Mouse (Mus musculus) liver, adult 2 months (tissue): ENCODE data around the gene Acsf2. TPM values are rescaled to one million over a fixed set of nuclear protein-coding genes. Genes with fewer than 3 reads are reported as not detected.

Experiments
- DNase-seq: peaks from one replicate; pipeline ENCODE4 v3.0.0-alpha.2; 2011; ENCODE audit warnings: low read depth, low spot score; ENCODE audit errors: extremely low read depth
- H3K27ac ChIP-seq: fragments of 200-500 bp; replicated peaks from 2 replicates; pipeline ENCODE4 v1.5.1; 2012; ENCODE audit warnings: low read depth, mild to moderate bottlenecking, control low read depth, inconsistent platforms, low read length; ENCODE audit not compliant: insufficient read depth
- H3K27me3 ChIP-seq: fragments of 200-500 bp; 2 replicates; pipeline ENCODE4 v1.6.1; 2012; ENCODE audit warnings: mild to moderate bottlenecking, moderate library complexity, low read length, inconsistent platforms; ENCODE audit not compliant: control insufficient read depth, insufficient read depth
- H3K36me3 ChIP-seq: fragments of 200-500 bp; 2 replicates; pipeline ENCODE4 v1.6.1; 2012; ENCODE audit warnings: low read length, inconsistent platforms; ENCODE audit not compliant: control insufficient read depth, insufficient read depth
- H3K4me1 ChIP-seq: fragments of 200-500 bp; 2 replicates; pipeline ENCODE4 v1.6.1; 2011; ENCODE audit warnings: low read length; ENCODE audit not compliant: control insufficient read depth, insufficient read depth
- H3K4me3 ChIP-seq: fragments of 200-500 bp; 2 replicates; pipeline ENCODE4 v1.5.1; 2011; ENCODE audit warnings: low read depth, mild to moderate bottlenecking, control low read depth, low read length, moderate library complexity; ENCODE audit not compliant: insufficient read depth
- H3K79me2 ChIP-seq: fragments of 200-500 bp; 2 replicates; pipeline ENCODE4 v1.6.1; 2012; ENCODE audit warnings: inconsistent platforms, mild to moderate bottlenecking, low read length, moderate library complexity; ENCODE audit not compliant: control insufficient read depth, insufficient read depth
- H3K9ac ChIP-seq: fragments of 200-500 bp; 2 replicates; pipeline ENCODE4 v1.6.1; 2012; ENCODE audit warnings: low read depth, mild to moderate bottlenecking, control low read depth, inconsistent platforms, low read length
- CTCF ChIP-seq: fragments of 200-500 bp; IDR thresholded peaks from 2 replicates; pipeline ENCODE4 v1.5.1; 2011; ENCODE audit warnings: low read depth, low read length, control low read depth
- POLR2A ChIP-seq: fragments of 200-500 bp; IDR thresholded peaks from 2 replicates; pipeline ENCODE4 v1.6.1; 2011; ENCODE audit warnings: low read length, control low read depth; ENCODE audit not compliant: insufficient read depth; ENCODE audit errors: extremely low read depth
- WGBS: fragments of 180-500 bp; shearing (Covaris S2); methylation state at CpG from one replicate; pipeline ENCODE4 v1.1.7; 2018; 5-methylcytosine and 5-hydroxymethylcytosine counted together
- polyA plus RNA-seq: library from polyadenylated mRNA; depleted of rRNA; stranded (reverse); fragments of >200 nt; gene quantifications from 2 replicates; pipeline ENCODE4 v1.2.3, GENCODE M21; 2012
- total RNA-seq: library from RNA; depleted of rRNA; stranded (reverse); fragments of >200 nt; gene quantifications from 2 replicates; pipeline ENCODE4 v1.2.3, GENCODE M21; 2014

Acsf2 gene
- total and polyA plus RNA-seq, 2 experiments, result 42.4 to 97.8 TPM

DNA sequence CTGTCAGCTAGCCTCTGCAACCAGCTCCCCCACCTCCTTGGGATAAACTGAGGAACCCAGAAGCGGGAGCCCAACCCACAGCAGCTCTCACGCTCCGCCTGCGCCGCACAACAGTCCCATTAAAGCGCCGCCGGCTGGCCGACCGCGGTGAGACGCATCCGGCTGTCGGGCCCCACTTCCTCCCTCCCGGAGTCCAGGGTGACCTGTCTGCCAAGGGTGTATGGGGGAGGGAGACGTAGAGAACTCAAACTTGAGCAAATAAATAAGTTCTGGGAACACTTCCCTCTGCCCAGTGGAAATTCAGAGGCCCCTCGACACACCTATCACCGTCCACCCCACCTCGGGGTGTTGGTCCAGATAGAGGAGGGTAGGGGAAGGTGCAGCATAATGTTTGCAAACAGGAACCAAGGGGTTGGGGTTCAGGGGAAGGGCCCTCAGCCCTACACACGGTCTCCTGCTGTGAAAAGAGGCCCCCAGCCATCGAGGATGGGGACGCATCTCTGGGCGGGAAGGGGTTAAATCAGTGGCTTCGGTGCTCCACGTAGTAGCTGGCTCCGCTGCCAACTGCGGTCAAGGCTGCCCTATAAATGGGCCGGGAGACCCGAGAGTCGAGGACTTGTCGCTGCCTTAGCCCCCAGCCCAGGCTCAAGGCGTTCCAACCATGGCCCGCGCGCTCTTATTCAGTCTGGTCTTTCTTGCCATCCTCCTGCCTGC is 37.1 kb downstream of the Acsf2 start, which contains the start of gene Chad:
TSS of gene Chad (plus strand) at position 611 of the 714 bp plus-strand sequence.
- Histone ChIP-seq H3K79me2 (no peaks in the 10 kb centered on the region), H3K36me3 (peaks cover 19% of the 10 kb centered on the region), H3K9ac (no peak within 1 kb of the TSS), H3K4me1 (no peaks in the 10 kb centered on the region), H3K27me3 (no peaks in the 10 kb centered on the region), H3K27ac (no peak within 1 kb of the TSS), H3K4me3 (peak within 1 kb of the TSS; percentile 12; the same call in 1 of the 2 replicates)
- TF ChIP-seq POLR2A, result no peak
- no peak for TF ChIP-seq CTCF
- DNase-seq, result no peak
- WGBS, result 67% methylated on average over 35 of the region's 35 CpGs

DNA sequence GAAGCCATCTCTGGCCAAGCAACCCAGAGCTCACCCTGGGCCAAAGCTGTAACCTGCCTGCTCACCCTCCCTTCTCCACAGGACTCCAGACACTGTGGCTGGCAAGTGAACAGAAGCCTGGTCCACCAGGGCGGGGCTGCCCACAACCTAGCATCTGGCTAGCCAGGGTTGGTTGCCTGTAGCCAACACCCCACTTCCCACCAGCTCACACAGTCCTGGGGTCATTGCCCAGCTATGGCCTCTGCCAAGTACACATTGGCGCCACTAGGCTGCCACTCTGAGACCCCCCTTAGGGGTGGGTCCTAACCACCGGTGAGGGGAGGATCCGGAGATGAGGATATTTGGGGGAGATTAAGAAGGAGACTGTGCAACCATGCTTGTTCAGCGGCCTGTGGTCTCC is 37.9 kb downstream of the Acsf2 start:
- Histone ChIP-seq H3K79me2 (no peaks in the 10 kb centered on the region), H3K9ac (no peak overlapping the region), H3K4me3 (no peak overlapping the region), H3K36me3 (peaks cover 18% of the 10 kb centered on the region; the same call in 1 of the 2 replicates), H3K27ac (no peak overlapping the region), H3K27me3 (no peaks in the 10 kb centered on the region), H3K4me1 (no peaks in the 10 kb centered on the region)
- TF ChIP-seq POLR2A (no peak), CTCF (no peak)
- DNase-seq, result no peak
- WGBS, result 66% methylated on average over 5 of the region's 5 CpGs

DNA sequence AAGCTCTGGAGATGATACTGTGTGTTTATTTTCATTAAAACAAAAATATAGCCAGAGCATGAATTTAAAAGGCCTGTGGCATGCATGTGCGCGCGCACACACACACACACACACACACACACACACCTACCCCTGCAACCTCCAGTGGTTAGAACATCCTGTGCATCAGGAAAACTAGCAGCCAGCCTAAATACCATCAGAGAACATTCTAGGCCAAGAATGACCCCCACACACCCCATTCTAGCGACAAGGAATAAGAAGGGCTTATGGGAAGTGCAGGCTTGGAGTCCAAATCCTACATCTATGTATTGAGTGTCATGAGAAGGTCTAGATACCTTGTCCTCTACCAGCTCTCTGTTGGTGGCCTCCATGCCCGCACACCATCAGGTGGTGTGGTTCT is 38.3 kb downstream of the Acsf2 start:
- H3K36me3 ChIP-seq, result peaks cover 21% of the 10 kb centered on the region; the same call in 1 of the 2 replicates
- H3K4me3 ChIP-seq, result no peak overlapping the region
- no peaks in the 10 kb centered on the region for H3K27me3 ChIP-seq
- no peak overlapping the region for H3K27ac ChIP-seq
- H3K9ac ChIP-seq, result no peak overlapping the region
- DNase-seq, result no peak
- no peaks in the 10 kb centered on the region for H3K79me2 ChIP-seq
- WGBS, result 93% methylated on average over 5 of the region's 5 CpGs
- TF ChIP-seq CTCF, result no peak
- no peak for TF ChIP-seq POLR2A
- no peaks in the 10 kb centered on the region for H3K4me1 ChIP-seq

DNA sequence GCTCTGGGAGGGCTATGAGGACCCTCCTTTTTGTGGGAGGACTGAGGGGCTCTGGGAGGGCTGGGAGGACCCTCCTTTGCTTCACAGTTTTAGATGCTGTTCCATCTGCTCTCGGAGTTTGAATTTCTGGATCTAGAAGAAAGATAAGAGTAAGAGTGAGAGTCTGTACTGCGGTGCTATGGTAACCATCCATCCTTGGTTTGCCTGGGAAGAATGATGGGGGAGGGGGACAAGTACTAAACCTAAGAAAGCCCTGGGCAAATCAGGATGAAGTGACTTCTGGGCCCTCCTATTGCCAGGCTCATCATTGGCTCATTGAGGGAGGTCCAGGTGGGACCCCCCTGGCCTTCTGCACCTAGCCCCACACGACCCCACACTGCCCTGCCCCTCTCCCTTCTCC is 43.4 kb downstream of the Acsf2 start:
- Histone ChIP-seq H3K9ac (no peak overlapping the region), H3K79me2 (no peaks in the 10 kb centered on the region), H3K4me3 (no peak overlapping the region), H3K27ac (no peak overlapping the region), H3K27me3 (no peaks in the 10 kb centered on the region), H3K36me3 (peaks cover 35% of the 10 kb centered on the region; the same call in 1 of the 2 replicates), H3K4me1 (no peaks in the 10 kb centered on the region)
- 93% methylated on average over 3 of the region's 3 CpGs for WGBS
- no peak for DNase-seq
- TF ChIP-seq CTCF (no peak), POLR2A (no peak)

DNA sequence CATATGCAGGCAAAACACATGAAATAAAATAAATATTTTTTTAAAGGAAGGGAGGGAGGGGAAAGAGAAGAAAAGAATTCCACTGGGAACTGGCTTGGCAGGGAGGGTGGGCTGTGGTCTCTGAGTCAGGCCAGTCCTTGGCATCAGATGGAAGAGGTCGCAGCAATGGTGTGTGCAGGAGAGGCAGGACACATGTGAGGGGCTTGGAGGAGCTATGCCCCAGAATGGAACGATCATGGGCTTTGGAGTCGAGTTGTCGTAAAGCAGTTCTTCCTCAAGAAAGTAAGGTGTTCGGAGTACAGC is 51.3 kb downstream of the Acsf2 start:
- Histone ChIP-seq H3K9ac (no peak overlapping the region), H3K79me2 (no peaks in the 10 kb centered on the region), H3K4me1 (peaks cover 5% of the 10 kb centered on the region; the same call in 1 of the 2 replicates), H3K36me3 (peaks cover 10% of the 10 kb centered on the region; the same call in 1 of the 2 replicates), H3K27ac (no peak overlapping the region), H3K4me3 (no peak overlapping the region), H3K27me3 (no peaks in the 10 kb centered on the region)
- WGBS, result 84% methylated on average over 5 of the region's 5 CpGs
- TF ChIP-seq CTCF (no peak), POLR2A (no peak)
- DNase-seq, result no peak

DNA sequence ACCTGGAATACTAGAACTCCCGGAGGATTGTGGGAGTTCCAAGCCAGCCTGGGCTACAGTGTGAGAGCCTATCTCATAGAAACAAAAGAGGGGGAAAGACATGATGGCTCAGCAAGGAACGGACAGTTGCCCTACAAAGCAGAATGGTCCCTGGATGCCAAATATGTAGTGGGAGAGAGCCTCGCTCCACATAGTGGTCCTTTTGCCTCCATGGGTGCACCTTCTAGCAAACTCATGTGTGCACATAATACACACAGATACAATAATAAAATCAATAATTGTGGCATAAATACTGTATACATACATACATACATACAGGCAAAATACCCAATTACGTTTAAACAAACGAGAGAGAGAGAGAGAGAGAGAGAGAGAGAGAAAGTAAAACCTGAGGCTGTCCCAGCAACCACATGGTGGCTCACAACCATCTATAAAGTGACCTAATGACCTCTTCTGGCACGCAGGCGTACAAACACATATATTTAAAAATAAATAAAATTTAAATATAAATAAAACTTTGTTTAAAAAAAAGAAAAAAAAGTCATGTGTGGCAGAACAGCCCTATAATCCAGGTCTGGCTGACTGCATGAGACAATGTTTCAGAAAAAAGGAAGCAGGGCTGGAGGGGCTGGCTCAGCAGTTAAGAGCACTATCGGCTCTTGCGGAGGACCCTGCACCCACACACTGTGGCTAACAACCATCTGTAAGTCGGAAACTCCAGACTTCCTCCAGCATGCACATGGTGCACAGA is 51.8 kb downstream of the Acsf2 start:
- H3K4me1 ChIP-seq, result peaks cover 5% of the 10 kb centered on the region; the same call in 1 of the 2 replicates
- no peak overlapping the region for H3K9ac ChIP-seq
- no peaks in the 10 kb centered on the region for H3K79me2 ChIP-seq
- H3K27me3 ChIP-seq, result no peaks in the 10 kb centered on the region
- no peak for DNase-seq
- peaks cover 8% of the 10 kb centered on the region; the same call in 1 of the 2 replicates for H3K36me3 ChIP-seq
- WGBS, result 53% methylated on average over 10 of the region's 10 CpGs
- no peak for TF ChIP-seq POLR2A
- no peak for TF ChIP-seq CTCF
- H3K4me3 ChIP-seq, result no peak overlapping the region
- peak overlapping the region; percentile 42 for H3K27ac ChIP-seq
